Mouse (Mus musculus) G1E (cell line): ENCODE measurements around the gene Rtp4. TPM values are rescaled to one million over a fixed set of nuclear protein-coding genes. Genes with fewer than 3 reads are reported as not detected.

Experiments
- ATAC-seq: 2 replicates; pipeline ENCODE4 v1.8.0; 2016; ENCODE audit warnings: mild to moderate bottlenecking; ENCODE audit not compliant: insufficient number of reproducible peaks, poor library complexity, low FRiP score, severe bottlenecking; ENCODE audit errors: extremely low read depth
- DNase-seq: peaks from one replicate; pipeline ENCODE4 v3.0.0; 2012; ENCODE audit warnings: low spot score
- H3K27me3 ChIP-seq: 2 replicates; pipeline ENCODE4 v1.6.1; 2012; ENCODE audit warnings: mild to moderate bottlenecking, low read length, inconsistent platforms; ENCODE audit not compliant: insufficient read depth
- H3K36me3 ChIP-seq: replicated peaks from 2 replicates; pipeline ENCODE3; 2012; ENCODE audit warnings: mild to moderate bottlenecking, inconsistent platforms
- H3K4me1 ChIP-seq: 2 replicates; pipeline ENCODE4 v1.6.1; 2012; ENCODE audit warnings: low read depth, low read length, inconsistent platforms, mixed read lengths; ENCODE audit not compliant: insufficient read depth
- H3K4me3 ChIP-seq: 2 replicates; pipeline ENCODE4 v1.5.1; 2012; ENCODE audit warnings: low read depth, mild to moderate bottlenecking, inconsistent platforms, low read length, moderate library complexity, mixed read lengths
- H3K9me3 ChIP-seq: replicated peaks from 2 replicates; pipeline ENCODE4 v1.6.1; 2012; ENCODE audit warnings: inconsistent platforms
- CTCF ChIP-seq: IDR thresholded peaks from 2 replicates; pipeline ENCODE4 v1.5.1; 2012; ENCODE audit warnings: low read depth, low read length, inconsistent platforms, mixed read lengths
- GATA1 ChIP-seq: IDR thresholded peaks from 2 replicates; pipeline ENCODE4 v1.6.1; 2012; ENCODE audit warnings: borderline replicate concordance, low read length, inconsistent platforms, mixed read lengths
- GATA2 ChIP-seq: IDR thresholded peaks from 2 replicates; pipeline ENCODE4 v1.6.1; 2012; ENCODE audit warnings: low read depth, low read length, inconsistent platforms, borderline replicate concordance
- POLR2AphosphoS5 ChIP-seq: IDR thresholded peaks from 2 replicates; pipeline ENCODE4 v1.6.1; 2012; ENCODE audit warnings: low read depth, low read length, inconsistent platforms; ENCODE audit not compliant: insufficient replicate concordance
- TAL1 ChIP-seq: conservative IDR thresholded peaks from 2 replicates; pipeline ENCODE4 v1.6.1; 2012; ENCODE audit warnings: low read depth, low read length, inconsistent platforms, mixed read lengths
- polyA plus RNA-seq: library from polyadenylated mRNA; stranded (reverse); fragments of >175 nt; gene quantifications from 2 replicates; pipeline ENCODE4 v1.2.3, GENCODE M21; 2012
- total RNA-seq, 2 experiments: library from RNA; stranded (forward) in 1 of 2; stranded (reverse) in 1 of 2; fragments of 200-1000 nt in 1 of 2; fragments of >200 nt in 1 of 2; fragmentation: Nextera tagmentation in 1 of 2; gene quantifications; 2 replicates each; pipeline ENCODE4 v1.2.3; 2014 to 2017

Gene Rtp4
- total and polyA plus RNA-seq, 3 experiments, result 0.33 TPM; not detected in 2

DNA sequence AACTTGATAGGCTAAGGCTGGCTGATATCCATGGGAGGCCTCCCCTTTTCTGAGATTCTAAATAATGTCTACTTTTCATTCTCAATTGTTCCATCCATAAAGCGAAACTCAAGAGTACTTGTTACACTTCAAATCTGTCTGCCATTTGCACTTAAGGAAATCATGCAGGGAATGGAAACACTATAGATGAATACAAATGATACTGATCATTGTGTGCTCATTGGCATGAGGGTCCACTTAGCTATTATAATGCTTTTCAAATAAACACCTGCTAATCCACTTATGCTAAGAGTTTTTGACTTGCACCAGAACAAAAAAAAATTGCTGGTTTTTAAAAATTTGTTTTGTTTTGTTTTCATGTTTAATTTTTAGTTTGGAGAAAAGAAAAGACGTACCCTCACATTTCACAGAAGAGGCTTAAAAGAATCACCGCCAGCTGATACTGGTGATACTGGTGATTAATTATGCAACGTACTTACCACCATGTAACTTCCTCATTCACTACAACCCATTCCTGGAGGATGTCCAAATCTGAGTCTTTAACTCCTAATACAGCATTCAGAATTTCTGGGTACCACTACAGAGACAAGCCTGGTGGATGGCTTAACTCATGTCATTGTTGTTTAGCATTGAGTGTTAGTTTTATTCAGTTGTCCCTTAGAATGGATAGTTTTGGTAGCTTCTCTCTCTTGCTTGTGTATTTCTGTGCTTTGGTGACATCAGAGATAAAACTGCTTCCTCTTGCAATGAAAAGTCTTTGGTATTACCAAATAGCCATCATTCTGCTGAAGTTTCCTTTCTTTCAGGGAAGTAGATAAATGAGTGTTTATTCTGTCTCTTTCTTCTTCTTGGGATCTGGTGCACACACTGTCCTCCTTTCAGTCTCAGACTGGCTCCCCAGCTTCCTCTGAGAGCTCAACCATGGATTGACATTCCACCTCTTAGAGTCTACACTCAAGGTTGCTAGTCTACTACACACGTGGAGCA is 71.3 kb downstream of the Rtp4 start:
- Histone ChIP-seq H3K36me3 (no peaks in the 10 kb centered on the region), H3K9me3 (peaks cover 14% of the 10 kb centered on the region), H3K27me3 (no peaks in the 10 kb centered on the region), H3K4me3 (no peak overlapping the region), H3K4me1 (no peaks in the 10 kb centered on the region)
- DNase-seq, result no peak
- no peak for ATAC-seq
- TF ChIP-seq GATA1, result no peak
- TF ChIP-seq GATA2, result no peak
- TF ChIP-seq CTCF, result no peak
- TF ChIP-seq TAL1, result no peak
- no peak for TF ChIP-seq POLR2AphosphoS5

DNA sequence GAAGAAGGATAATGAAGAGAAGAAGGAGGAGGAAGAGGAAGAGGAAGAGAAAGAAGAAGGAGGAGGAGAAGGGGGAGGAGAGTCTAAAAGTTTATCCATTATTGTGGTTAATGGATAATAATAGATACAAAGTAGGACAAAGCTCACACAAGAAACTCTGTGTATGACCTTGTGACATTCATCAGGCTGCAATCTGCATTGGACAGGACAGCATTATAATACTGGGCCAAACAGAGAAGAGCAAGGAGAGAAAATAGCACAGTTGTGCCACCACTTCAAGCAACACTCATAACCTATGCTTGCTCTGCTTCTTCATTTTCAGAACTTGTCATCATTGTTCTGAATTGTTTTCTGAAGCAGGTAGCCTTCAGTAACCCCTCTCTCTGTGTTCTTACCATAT is 72.4 kb downstream of the Rtp4 start:
- H3K27me3 ChIP-seq, result no peaks in the 10 kb centered on the region
- H3K36me3 ChIP-seq, result no peaks in the 10 kb centered on the region
- H3K4me3 ChIP-seq, result no peak overlapping the region
- ATAC-seq, result no peak
- H3K9me3 ChIP-seq, result peaks cover 12% of the 10 kb centered on the region
- TF ChIP-seq TAL1 (no peak), POLR2AphosphoS5 (no peak), GATA1 (no peak), CTCF (no peak), GATA2 (no peak)
- DNase-seq, result no peak
- no peaks in the 10 kb centered on the region for H3K4me1 ChIP-seq

- H3K9me3 ChIP-seq, result peaks cover 4% of the 10 kb centered on the region; the same call in 1 of the 2 replicates
- no peaks in the 10 kb centered on the region for H3K27me3 ChIP-seq
- no peak overlapping the region for H3K4me3 ChIP-seq
- no peaks in the 10 kb centered on the region for H3K36me3 ChIP-seq
- DNase-seq, result no peak
- TF ChIP-seq GATA2, result no peak
- ATAC-seq, result no peak
- no peaks in the 10 kb centered on the region for H3K4me1 ChIP-seq
Measured at GRCm38 (mm10) chr16:23596696-23597095, 76.6 kb downstream of the Rtp4 start.

DNA sequence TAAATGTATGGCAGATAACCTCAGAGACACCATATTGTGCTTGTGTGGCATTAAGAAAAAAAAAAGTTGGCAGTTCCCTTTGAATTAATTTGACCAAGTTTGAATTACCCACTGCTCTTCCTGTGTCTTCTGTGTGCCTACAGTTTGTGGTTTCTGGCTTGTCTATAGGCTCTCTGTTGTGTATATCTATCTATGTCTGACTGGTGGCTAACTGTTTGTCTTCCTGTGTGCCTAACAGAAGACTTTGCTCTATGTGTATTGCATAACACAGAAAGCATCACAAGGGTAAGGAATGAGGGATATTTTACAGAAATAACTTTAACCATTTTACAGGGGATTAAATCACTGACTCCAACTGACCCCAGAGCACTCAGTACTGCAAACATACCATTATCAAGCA is 77.9 kb downstream of the Rtp4 start:
- ATAC-seq (no peak), DNase-seq (no peak)
- Histone ChIP-seq H3K27me3 (no peaks in the 10 kb centered on the region), H3K4me1 (no peaks in the 10 kb centered on the region), H3K9me3 (peaks cover 3% of the 10 kb centered on the region; the same call in 1 of the 2 replicates), H3K4me3 (no peak overlapping the region), H3K36me3 (no peaks in the 10 kb centered on the region)
- TF ChIP-seq POLR2AphosphoS5 (no peak), CTCF (no peak), GATA1 (no peak), TAL1 (no peak), GATA2 (no peak)

DNA sequence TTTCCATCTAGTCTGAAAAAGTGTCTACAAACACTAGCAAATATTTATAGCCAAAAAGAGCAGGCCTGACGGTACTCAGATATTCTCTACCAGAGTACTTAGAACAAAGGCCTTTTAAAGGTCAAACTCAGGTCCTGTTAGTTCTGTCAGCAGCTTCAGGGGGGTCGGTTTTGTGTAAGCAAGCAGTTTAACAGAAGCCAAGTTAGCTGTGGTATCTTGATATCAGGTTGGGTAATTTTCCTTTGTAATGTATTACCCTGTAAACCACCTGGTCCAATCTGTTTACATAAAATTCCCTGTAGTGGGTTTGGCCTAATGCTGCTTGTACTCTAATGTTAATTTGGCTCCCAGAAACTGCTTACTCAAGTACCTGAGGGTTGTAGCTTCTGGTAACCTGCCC is 86.1 kb downstream of the Rtp4 start:
- no peaks in the 10 kb centered on the region for H3K4me1 ChIP-seq
- no peak for DNase-seq
- TF ChIP-seq CTCF (no peak), GATA2 (no peak), TAL1 (no peak), POLR2AphosphoS5 (no peak), GATA1 (no peak)
- peaks cover 22% of the 10 kb centered on the region for H3K9me3 ChIP-seq
- no peaks in the 10 kb centered on the region for H3K27me3 ChIP-seq
- no peaks in the 10 kb centered on the region for H3K36me3 ChIP-seq
- no peak overlapping the region for H3K4me3 ChIP-seq
- no peak for ATAC-seq

DNA sequence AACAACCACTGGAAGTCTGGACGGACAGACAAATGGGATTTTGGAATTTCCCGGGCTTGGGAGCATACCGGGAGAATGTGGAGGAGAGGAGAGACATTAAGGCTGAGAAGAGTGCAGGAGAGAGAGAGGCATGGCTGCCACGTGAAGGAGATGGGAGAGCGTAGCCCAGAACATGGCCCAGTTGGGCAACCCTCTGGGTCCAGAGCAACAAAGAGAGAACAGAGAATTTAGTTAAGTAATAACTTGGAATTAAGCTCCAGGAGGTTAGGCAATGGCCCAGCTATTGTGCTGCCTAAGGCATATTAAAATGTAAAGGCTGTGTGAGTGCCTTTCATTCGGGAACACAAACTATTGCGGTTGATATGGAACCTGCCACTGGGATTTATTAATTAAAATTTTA is 86.6 kb downstream of the Rtp4 start:
- TF ChIP-seq CTCF (no peak), POLR2AphosphoS5 (no peak), TAL1 (no peak), GATA2 (no peak), GATA1 (no peak)
- Histone ChIP-seq H3K9me3 (peaks cover 21% of the 10 kb centered on the region), H3K27me3 (no peaks in the 10 kb centered on the region), H3K36me3 (no peaks in the 10 kb centered on the region), H3K4me3 (no peak overlapping the region), H3K4me1 (no peaks in the 10 kb centered on the region)
- DNase-seq (no peak), ATAC-seq (no peak)
